Mouse (Mus musculus) retina, adult 2 months (tissue): ENCODE data around the gene Inpp5e.
"Not testable (repeated sequence)": the region's sequence is repeated elsewhere in the genome, so short reads cannot be mapped to it uniquely, and the experiment has no call there.

ENCODE experiments used
- DNase-seq: peaks from one replicate; pipeline ENCODE4 v3.0.0-alpha.2; 2012; ENCODE audit warnings: low read depth, low spot score

The Inpp5e gene

GRCm38 (mm10) chr2:26421969-26422368 lies 13.0 kb upstream of the Inpp5e start:
- no peak for DNase-seq

DNA sequence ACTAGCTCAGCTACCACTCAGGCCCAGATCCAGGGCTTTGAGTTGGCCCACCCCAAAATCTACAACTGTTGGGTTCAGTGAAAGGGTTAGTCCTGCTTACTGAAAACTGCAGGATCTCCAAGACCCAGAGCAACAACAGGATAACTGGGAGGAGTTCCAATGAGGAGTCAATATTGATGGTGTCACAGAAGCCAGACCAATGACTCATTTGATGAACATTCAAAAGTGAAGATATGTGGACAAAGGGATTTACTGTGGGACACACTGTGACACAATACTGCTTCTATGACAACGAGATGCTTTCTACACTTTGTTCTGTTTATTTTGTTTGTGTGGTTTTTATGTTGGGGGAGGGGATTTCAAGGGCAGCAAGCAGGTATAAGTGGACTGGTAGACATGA lies 9.1 kb upstream of the Inpp5e start:
- no peak for DNase-seq

DNA sequence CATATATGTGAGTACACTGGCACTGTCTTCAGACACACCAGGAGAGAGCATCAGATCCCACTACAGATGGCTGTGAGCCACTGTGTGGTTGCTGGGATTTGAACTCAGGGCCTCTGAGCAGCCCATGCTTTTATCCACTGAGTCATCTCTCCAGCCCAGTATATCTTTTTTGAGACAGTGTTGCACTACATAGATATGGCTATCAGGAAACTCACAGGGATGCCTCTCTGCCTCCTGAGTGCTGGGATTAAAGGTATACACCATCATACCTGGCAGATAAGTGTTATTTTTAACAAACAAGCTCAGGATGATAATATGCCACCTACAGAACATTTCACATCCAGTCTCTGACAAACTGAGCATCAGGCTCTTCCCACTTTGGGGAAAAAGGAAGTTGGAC lies 8.1 kb upstream of the Inpp5e start:
- DNase-seq, result no peak

DNA sequence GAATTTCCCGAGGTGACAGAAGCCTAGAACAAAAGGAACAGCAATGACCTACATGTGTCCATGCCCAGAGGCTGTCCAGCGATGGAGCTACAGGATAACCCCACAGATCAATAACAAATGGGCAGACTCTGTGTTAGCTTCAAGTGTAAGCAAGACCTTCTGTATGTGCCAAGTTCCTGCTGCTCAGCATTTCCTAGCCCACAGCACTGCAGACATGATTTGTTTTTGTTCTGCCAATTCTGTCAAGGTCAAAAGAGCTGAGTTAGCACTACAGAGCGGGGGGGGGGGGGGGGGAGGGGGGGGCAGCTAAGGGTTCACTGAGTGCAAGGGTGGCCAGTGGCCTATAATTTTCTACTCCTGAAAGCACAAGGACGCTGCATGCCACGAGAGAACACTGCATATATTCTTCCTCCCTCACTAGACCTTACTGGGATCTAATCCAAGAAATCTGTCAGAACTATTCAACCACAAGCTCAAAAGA lies 2.0 kb upstream of the Inpp5e start:
- no peak for DNase-seq

GRCm38 (mm10) chr2:26410091-26410490 lies 1.1 kb upstream of the Inpp5e start:
- no peak for DNase-seq

GRCm38 (mm10) chr2:26409362-26409761 lies 359 bp upstream of the Inpp5e start:
- DNase-seq, result no peak

- DNase-seq, result no peak
These were observed 5.7 kb downstream of the Inpp5e start for GRCm38 (mm10) chr2:26403306-26403705.

DNA sequence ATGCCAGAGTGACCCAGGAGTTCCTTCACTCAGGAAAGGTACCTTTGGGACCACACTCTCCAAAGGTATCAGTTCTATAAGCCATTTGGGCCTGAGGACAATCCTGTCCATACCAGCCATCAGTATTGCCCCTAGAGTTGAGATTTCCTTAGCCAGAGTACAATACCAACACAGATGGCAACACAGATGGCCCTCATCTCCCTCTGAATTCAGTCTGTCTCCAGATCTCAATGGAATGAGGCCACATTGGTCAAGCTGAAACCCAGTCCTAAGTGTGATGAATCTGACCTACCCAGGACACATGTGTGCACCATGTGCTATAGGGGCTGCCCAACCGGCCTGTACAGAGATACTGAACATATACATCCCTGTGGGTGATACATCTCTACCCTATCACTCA lies 6.7 kb downstream of the Inpp5e start:
- no peak for DNase-seq

GRCm38 (mm10) chr2:26401023-26401422 lies 8.0 kb downstream of the Inpp5e start:
- no peak for DNase-seq

GRCm38 (mm10) chr2:26400296-26400695 lies 8.7 kb downstream of the Inpp5e start:
- DNase-seq, result no peak

GRCm38 (mm10) chr2:26399647-26400046 lies 9.4 kb downstream of the Inpp5e start:
- no peak for DNase-seq

GRCm38 (mm10) chr2:26398978-26399377 lies 10.0 kb downstream of the Inpp5e start:
- no peak for DNase-seq

DNA sequence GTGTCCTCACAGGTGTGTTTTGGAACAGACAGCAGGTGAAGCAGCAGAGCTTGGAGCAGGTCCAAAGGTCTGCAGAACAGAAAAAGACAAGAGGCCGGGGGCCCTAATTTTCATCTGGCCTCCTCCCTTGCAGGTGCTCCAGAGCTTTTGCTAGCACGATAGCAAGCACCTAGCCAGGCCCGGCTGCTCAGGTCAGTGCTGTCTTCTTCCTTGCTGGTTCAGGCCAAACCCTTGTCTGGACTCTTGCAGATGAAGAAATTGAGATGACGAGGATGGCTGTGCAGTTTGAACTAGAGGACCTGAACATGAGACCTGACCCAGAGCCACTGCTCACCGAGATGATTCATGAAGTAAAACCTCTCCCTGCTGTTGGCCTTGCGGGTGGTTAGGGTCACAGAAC lies 17.4 kb downstream of the Inpp5e start:
- no peak for DNase-seq

- DNase-seq, result no peak
These were observed 18.0 kb downstream of the Inpp5e start for GRCm38 (mm10) chr2:26390954-26391353.

- DNase-seq, result peak; percentile 61
These were observed 19.8 kb downstream of the Inpp5e start, which contains the start of the genes Entr1 and Pmpca for GRCm38 (mm10) chr2:26389154-26389690. Gene Entr1 (minus strand): TSS chr2:26389316. Gene Pmpca (plus strand): TSS chr2:26389339.

DNA sequence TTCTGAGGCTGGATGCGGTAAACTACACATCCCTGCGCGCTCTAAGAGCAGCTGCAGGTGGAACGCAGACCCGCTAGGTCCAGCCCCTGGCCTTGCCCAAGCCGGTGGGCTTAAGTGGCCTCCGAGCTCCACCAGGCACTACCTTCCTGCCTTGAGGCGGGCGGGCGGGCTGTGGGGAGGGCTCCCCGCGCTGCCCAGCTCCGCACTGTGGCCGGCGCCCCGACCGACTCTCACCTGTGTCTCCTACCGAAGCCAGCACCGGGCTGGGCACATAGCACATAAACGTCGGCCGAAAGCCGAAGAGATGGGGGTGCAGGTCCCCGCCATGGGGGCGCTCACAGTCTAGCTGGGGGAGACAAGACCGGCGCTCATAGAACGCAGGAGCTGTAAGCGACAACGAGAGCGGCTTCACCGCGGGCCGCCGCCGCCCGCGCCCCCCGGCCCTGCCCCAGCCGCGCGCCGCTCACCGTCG lies 20.3 kb downstream of the Inpp5e start:
- DNase-seq, result no peak

DNA sequence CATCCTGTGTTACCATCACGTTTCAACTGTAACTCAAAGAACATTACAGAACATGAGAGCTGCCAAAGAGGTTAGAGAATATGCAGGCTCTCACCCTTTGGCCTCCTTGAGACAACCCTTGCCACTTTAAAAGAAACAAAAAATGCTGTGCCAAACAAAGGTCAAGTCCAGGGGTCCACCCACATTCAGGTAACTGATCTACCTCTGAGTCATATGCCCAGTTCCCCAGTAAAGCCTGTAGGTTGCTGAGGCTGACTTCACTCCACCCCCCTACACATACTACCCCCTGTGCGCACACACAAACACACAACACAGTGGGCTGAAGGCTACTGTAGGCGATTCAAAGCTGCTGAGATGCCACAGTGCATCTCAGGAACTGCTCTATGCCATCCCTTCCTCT lies 21.3 kb downstream of the Inpp5e start:
- DNase-seq, result no peak

DNA sequence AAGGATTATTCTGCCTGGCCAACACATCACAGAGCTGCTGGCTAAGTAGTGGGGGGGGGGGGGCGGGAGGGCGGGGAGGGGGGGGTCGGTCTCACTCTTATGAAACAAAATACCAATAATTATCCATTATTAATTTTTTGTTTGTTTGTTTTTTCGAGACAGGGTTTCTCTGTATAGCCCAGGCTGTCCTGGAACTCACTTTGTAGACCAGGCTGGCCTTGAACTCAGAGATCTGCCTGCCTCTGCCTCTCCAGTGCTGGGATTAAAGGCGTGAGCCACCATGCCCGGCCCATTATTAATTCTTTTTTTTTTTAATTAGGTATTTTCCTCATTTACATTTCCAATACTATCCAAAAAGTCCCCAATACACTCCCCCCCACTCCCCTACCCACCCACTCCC lies 28.1 kb downstream of the Inpp5e start:
- DNase-seq, result not testable (repeated sequence)

GRCm38 (mm10) chr2:26380131-26380771 lies 28.8 kb downstream of the Inpp5e start, which contains the start of gene Snapc4:
Gene Snapc4 (minus strand): TSS chr2:26380653.
- DNase-seq, result peak; percentile 60

- no peak for DNase-seq
These were observed 36.6 kb downstream of the Inpp5e start for GRCm38 (mm10) chr2:26372396-26372795.

DNA sequence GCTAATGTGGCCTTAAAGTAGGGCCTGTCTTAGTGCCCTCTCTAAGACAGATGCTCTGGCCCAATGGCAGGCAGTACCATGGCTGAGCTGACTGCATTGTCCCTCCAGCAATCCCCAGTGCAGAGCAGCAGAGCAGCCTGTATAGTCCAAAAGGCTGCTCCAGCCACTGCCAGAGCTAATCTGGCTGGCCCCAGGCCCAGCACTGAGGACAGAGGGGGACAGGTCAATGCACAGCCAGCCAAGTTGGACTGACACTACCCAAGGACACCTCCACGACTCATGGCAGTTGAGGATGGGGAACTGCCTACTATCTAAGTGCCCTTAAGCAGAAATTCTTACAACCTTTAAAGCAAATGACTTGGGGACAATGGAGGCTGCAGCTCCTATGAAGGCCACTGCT lies 40.4 kb downstream of the Inpp5e start:
- DNase-seq, result no peak

GRCm38 (mm10) chr2:26367911-26368310 lies 41.1 kb downstream of the Inpp5e start:
- no peak for DNase-seq

- DNase-seq, result no peak
These were observed 44.1 kb downstream of the Inpp5e start for GRCm38 (mm10) chr2:26364738-26365465.
